Mouse (Mus musculus): Measurements from ENCODE around the gene Rest. TPM values are rescaled to one million over a fixed set of nuclear protein-coding genes. Genes with fewer than 3 reads are reported as not detected.
A peak's percentile ranks its signal among the peaks of the same experiment; 100 is the strongest.
"Not testable (repeated sequence)": the region's sequence is repeated elsewhere in the genome, so short reads cannot be mapped to it uniquely, and the experiment has no call there.

Rest gene
- total RNA-seq (2021), result 1 to 10 TPM; 4.4 to 5.4 TPM

- DNase-seq (ENCODE audit: extremely low spot score in 1 of 2, low spot score in 1 of 2), result peak; percentile 41 to 44
These were observed at the start of gene Rest for GRCm38 (mm10) chr5:77265081-77265670. TSS of gene Rest (plus strand) at chr5:77265491.

GRCm38 (mm10) chr5:77217211-77217610, 48.1 kb upstream of the Rest start:
- DNase-seq (ENCODE audit: extremely low spot score in 1 of 2, low spot score in 1 of 2), result peak; percentile 38 to 90

GRCm38 (mm10) chr5:77217724-77218123, 47.6 kb upstream of the Rest start:
- DNase-seq (ENCODE audit: extremely low spot score in 1 of 2, low spot score in 1 of 2), result no peak

- no peak for DNase-seq (ENCODE audit: extremely low spot score in 1 of 2, low spot score in 1 of 2)
These were observed 42.0 kb upstream of the Rest start for GRCm38 (mm10) chr5:77223043-77223975.

- no peak for DNase-seq (ENCODE audit: extremely low spot score in 1 of 2, low spot score in 1 of 2)
These were observed 36.3 kb upstream of the Rest start for GRCm38 (mm10) chr5:77228986-77229385.

GRCm38 (mm10) chr5:77231863-77232262, 33.4 kb upstream of the Rest start:
- not testable (repeated sequence) for DNase-seq (ENCODE audit: extremely low spot score in 1 of 2, low spot score in 1 of 2)

GRCm38 (mm10) chr5:77234921-77235320, 30.4 kb upstream of the Rest start:
- DNase-seq (ENCODE audit: extremely low spot score in 1 of 2, low spot score in 1 of 2), result no peak

GRCm38 (mm10) chr5:77237104-77237503, 28.2 kb upstream of the Rest start:
- no peak for DNase-seq (ENCODE audit: extremely low spot score in 1 of 2, low spot score in 1 of 2)

GRCm38 (mm10) chr5:77244331-77244987, 20.8 kb upstream of the Rest start:
- no peak for DNase-seq (ENCODE audit: extremely low spot score in 1 of 2, low spot score in 1 of 2)

- DNase-seq (ENCODE audit: extremely low spot score in 1 of 2, low spot score in 1 of 2), result no peak
These were observed 19.9 kb upstream of the Rest start for GRCm38 (mm10) chr5:77245463-77245786.

GRCm38 (mm10) chr5:77245787-77246671, 19.3 kb upstream of the Rest start:
- no peak for DNase-seq (ENCODE audit: extremely low spot score in 1 of 2, low spot score in 1 of 2)

- no peak for DNase-seq (ENCODE audit: extremely low spot score in 1 of 2, low spot score in 1 of 2)
These were observed 15.2 kb upstream of the Rest start for GRCm38 (mm10) chr5:77250083-77250482.

- DNase-seq (ENCODE audit: extremely low spot score in 1 of 2, low spot score in 1 of 2), result no peak
These were observed 13.6 kb upstream of the Rest start for GRCm38 (mm10) chr5:77251656-77252055.

- no peak for DNase-seq (ENCODE audit: extremely low spot score in 1 of 2, low spot score in 1 of 2)
These were observed 13.0 kb upstream of the Rest start for GRCm38 (mm10) chr5:77252115-77252827.

- no peak for DNase-seq (ENCODE audit: extremely low spot score in 1 of 2, low spot score in 1 of 2)
These were observed 12.1 kb upstream of the Rest start for GRCm38 (mm10) chr5:77253154-77253553.

- DNase-seq (ENCODE audit: extremely low spot score in 1 of 2, low spot score in 1 of 2), result no peak
These were observed 10.9 kb upstream of the Rest start for GRCm38 (mm10) chr5:77254402-77254801.

- DNase-seq (ENCODE audit: extremely low spot score in 1 of 2, low spot score in 1 of 2), result no peak
These were observed 7.7 kb upstream of the Rest start for GRCm38 (mm10) chr5:77257603-77258002.

- DNase-seq (ENCODE audit: extremely low spot score in 1 of 2, low spot score in 1 of 2), result no peak
These were observed 6.0 kb upstream of the Rest start for GRCm38 (mm10) chr5:77259315-77259714.

GRCm38 (mm10) chr5:77260141-77260540, 5.2 kb upstream of the Rest start:
- DNase-seq (ENCODE audit: extremely low spot score in 1 of 2, low spot score in 1 of 2), result no peak

- no peak for DNase-seq (ENCODE audit: extremely low spot score in 1 of 2, low spot score in 1 of 2)
These were observed 4.2 kb upstream of the Rest start for GRCm38 (mm10) chr5:77261137-77261536.

Data from layer of hippocampus, postnatal 25 days (tissue).